Mouse (Mus musculus) ES-Bruce4 (cell line): ENCODE results near the gene Tspo. TPM values are rescaled to one million over a fixed set of nuclear protein-coding genes. Genes with fewer than 3 reads are reported as not detected.
A peak's percentile ranks its signal among the peaks of the same experiment; 100 is the strongest.

Experiments used
- H3K27ac ChIP-seq: 2 replicates; pipeline ENCODE4 v1.5.1; 2012; ENCODE audit warnings: low read length, inconsistent platforms; ENCODE audit not compliant: insufficient read depth
- H3K27me3 ChIP-seq: 2 replicates; pipeline ENCODE4 v1.6.1; 2012; ENCODE audit warnings: mild to moderate bottlenecking, low read length, inconsistent platforms; ENCODE audit not compliant: control insufficient read depth, poor library complexity, insufficient read depth, severe bottlenecking
- H3K36me3 ChIP-seq: 2 replicates; pipeline ENCODE4 v1.6.1; 2012; ENCODE audit warnings: inconsistent platforms, mild to moderate bottlenecking, low read length, moderate library complexity; ENCODE audit not compliant: control insufficient read depth, poor library complexity, insufficient read depth, severe bottlenecking
- H3K4me1 ChIP-seq: one replicate; pipeline ENCODE4 v1.8.1; 2011; ENCODE audit warnings: low read length; ENCODE audit not compliant: control insufficient read depth, insufficient read depth
- H3K4me3 ChIP-seq: 2 replicates; pipeline ENCODE4 v1.5.1; 2011; ENCODE audit warnings: low read depth, mild to moderate bottlenecking, low read length
- H3K9ac ChIP-seq: 2 replicates; pipeline ENCODE4 v1.6.1; 2012; ENCODE audit warnings: low read depth, mild to moderate bottlenecking, inconsistent platforms; ENCODE audit not compliant: poor library complexity, severe bottlenecking
- H3K9me3 ChIP-seq: replicated peaks from 2 replicates; pipeline ENCODE4 v1.6.1; 2012; ENCODE audit warnings: mild to moderate bottlenecking, low read length, inconsistent platforms; ENCODE audit not compliant: control insufficient read depth, poor library complexity, insufficient read depth, severe bottlenecking
- CTCF ChIP-seq: IDR thresholded peaks from one replicate; pipeline ENCODE4 v1.8.1; 2011; ENCODE audit warnings: low read depth, low read length
- EP300 ChIP-seq: IDR thresholded peaks from 2 replicates; pipeline ENCODE4 v1.6.1; 2011; ENCODE audit warnings: low read depth, low read length; ENCODE audit not compliant: insufficient read depth
- POLR2A ChIP-seq: IDR thresholded peaks from one replicate; pipeline ENCODE4 v1.8.1; 2011; ENCODE audit warnings: low read length; ENCODE audit not compliant: insufficient read depth
- polyA plus RNA-seq: library from polyadenylated mRNA; stranded (reverse); fragments of >200 nt; gene quantifications from 2 replicates; pipeline ENCODE4 v1.2.4, GENCODE M21; 2011; ENCODE audit warnings: low read depth; ENCODE audit not compliant: missing spikeins, insufficient read depth, insufficient read length

The Tspo gene
- polyA plus RNA-seq, 1 experiment: 25.9 TPM

- Histone ChIP-seq H3K36me3 (no peaks in the 10 kb centered on the region), H3K9ac (no peak overlapping the region), H3K4me3 (no peak overlapping the region), H3K4me1 (no peaks in the 10 kb centered on the region), H3K9me3 (no peaks in the 10 kb centered on the region), H3K27ac (no peak overlapping the region), H3K27me3 (no peaks in the 10 kb centered on the region)
- TF ChIP-seq POLR2A (no peak), CTCF (no peak)
Observed at GRCm38 (mm10) chr15:83606700-83607099, 43.3 kb downstream of the Tspo start.

- Histone ChIP-seq H3K9me3 (no peaks in the 10 kb centered on the region), H3K36me3 (no peaks in the 10 kb centered on the region), H3K4me3 (no peak overlapping the region), H3K27ac (no peak overlapping the region), H3K9ac (no peak overlapping the region), H3K27me3 (no peaks in the 10 kb centered on the region), H3K4me1 (no peaks in the 10 kb centered on the region)
- TF ChIP-seq POLR2A: no peak
- peak; percentile 93 for TF ChIP-seq CTCF
- TF ChIP-seq EP300: no peak
Observed at GRCm38 (mm10) chr15:83607115-83607802, 43.9 kb downstream of the Tspo start.

GRCm38 (mm10) chr15:83615245-83615644 lies 51.9 kb downstream of the Tspo start:
- H3K4me1 ChIP-seq: no peaks in the 10 kb centered on the region
- H3K27me3 ChIP-seq: no peaks in the 10 kb centered on the region
- TF ChIP-seq CTCF (no peak), POLR2A (no peak), EP300 (no peak)
- no peaks in the 10 kb centered on the region for H3K9me3 ChIP-seq
- H3K9ac ChIP-seq: no peak overlapping the region
- no peak overlapping the region for H3K27ac ChIP-seq
- no peaks in the 10 kb centered on the region for H3K36me3 ChIP-seq
- H3K4me3 ChIP-seq: no peak overlapping the region

Other genes with a start within 250 kb of the Tspo start
- gene Arfgap3, start 213.3 kb upstream of the Tspo start, polyA plus RNA-seq: 10.0 and 11.9 TPM in 2 replicates
- 78.3 and 82.8 TPM in 2 replicates for gene Pacsin2, start 99.0 kb upstream of the Tspo start, polyA plus RNA-seq
- 13.6 and 19.1 TPM in 2 replicates for gene Ttll1, start 52.7 kb upstream of the Tspo start, polyA plus RNA-seq
- 3.7 and 6.5 TPM in 2 replicates for gene Bik, start 36.7 kb upstream of the Tspo start, polyA plus RNA-seq
- 25.1 and 28.1 TPM in 2 replicates for gene Mcat, start 195 bp downstream of the Tspo start, polyA plus RNA-seq
- gene Ttll12, start 31.6 kb downstream of the Tspo start, polyA plus RNA-seq: 33.7 and 35.0 TPM in 2 replicates
- gene Scube1, start 161.4 kb downstream of the Tspo start, polyA plus RNA-seq: 0.51 and 0.91 TPM in 2 replicates
- 0.35 and 0.75 TPM in 2 replicates for gene Mpped1, start 215.9 kb downstream of the Tspo start, polyA plus RNA-seq